Mouse (Mus musculus) c-Kit-positive CD71-positive TER-119-positive erythroid progenitor cells, embryonic 14.5 days (primary cell): ENCODE results near the gene Dnajc4.
A peak's percentile ranks its signal among the peaks of the same experiment; 100 is the strongest.

Experiments used
- DNase-seq: peaks from one replicate; pipeline ENCODE4 v3.0.0-alpha.2; 2013; ENCODE audit warnings: low spot score

Dnajc4 gene

DNA sequence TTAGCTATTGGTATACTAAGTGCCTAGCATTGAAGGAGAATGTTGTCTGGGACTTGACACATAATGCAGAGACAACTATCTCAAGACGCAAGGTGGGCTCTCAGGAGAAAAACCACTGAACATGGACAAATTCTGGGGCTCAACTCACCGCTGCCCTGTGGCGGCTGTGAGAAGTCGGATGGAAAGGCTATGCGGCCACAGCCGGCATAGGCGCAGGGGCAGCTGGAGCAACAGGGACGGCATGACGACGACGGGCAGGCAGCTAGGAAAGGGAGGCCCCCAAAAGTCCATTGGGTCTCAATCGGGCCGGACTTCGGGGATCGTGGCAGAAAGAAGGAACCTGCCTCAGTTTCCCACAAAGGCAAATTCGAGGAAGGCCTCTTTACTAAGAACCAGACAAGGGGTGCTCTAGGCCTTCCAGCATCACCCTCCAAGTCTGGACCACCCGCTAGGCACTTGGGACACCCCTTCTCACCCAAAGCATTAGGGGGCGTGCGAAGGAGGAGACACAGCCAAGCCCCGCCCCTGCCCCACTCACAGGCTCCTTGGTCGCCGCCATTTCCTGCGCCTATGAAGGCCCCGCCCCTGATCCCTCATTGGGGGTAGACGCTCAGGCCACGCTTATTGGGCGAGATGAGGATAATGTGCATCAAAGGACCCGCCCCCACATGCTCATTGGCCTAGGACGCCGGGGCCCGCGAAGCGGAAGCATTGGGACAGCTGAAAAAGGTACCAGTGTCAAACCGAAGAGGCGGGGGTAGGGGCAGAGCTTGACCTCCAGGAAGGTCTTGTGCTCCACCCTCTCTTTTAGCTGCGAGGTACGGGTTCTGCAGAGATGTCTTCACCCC, at the start of gene Dnajc4:
Dnajc4 (minus strand) TSS at position 562 of the 848 bp plus-strand sequence.
- DNase-seq: peak; percentile 98

DNA sequence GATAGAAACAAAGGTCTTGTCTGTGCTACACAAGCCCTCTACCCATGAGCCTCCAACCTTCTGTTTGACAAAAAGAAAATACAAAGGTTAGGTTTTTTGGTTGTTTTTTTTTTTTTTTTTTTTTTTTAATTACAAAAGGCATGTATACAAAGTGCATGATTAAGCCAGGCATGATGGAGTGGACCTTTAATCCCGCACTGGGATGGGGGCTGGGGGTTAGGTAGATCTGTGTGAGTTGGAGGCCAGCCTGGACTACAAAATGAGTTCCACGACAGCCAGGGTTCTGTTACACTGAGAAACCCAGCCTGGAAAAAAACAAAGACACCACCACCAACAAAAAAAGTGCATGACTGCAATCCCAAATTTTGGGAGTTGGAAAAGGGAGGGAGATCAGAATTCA, 48.8 kb upstream of the Dnajc4 start:
- no peak for DNase-seq

DNA sequence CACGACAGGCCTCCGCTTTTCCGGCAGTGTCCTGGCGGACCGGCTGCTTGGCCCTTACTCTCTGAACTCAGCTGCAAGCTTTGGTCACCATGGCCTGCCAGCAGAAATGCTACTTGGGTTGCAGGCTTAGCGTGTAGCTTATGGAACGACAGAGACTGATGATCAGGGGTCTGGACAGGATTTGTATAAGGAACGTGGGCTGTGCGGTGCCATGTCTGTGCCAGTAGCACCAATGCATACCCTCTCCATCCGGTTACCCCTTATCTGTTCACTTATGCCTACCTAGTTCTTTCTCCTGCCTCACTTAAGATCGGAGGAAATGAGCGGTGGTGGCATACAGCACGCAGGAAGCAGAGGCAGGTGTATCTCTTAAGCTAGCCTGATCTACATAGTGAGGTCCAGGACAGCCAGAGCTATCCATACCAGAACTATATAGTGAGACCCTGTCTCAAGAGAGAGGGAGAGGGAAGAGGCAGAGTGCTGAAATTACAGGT, 48.3 kb upstream of the Dnajc4 start:
- no peak for DNase-seq

- DNase-seq: peak; percentile 100
These were observed 47.7 kb upstream of the Dnajc4 start, which contains the start of gene Stip1 for GRCm38 (mm10) chr19:7039841-7040636. Gene Stip1, minus strand, starts transcription at chr19:7039967.

- DNase-seq: peak; percentile 62
These were observed 46.8 kb upstream of the Dnajc4 start for GRCm38 (mm10) chr19:7039088-7039720.

GRCm38 (mm10) chr19:7034006-7034405, 41.6 kb upstream of the Dnajc4 start:
- no peak for DNase-seq

GRCm38 (mm10) chr19:7029531-7029930, 37.2 kb upstream of the Dnajc4 start:
- DNase-seq: no peak

DNA sequence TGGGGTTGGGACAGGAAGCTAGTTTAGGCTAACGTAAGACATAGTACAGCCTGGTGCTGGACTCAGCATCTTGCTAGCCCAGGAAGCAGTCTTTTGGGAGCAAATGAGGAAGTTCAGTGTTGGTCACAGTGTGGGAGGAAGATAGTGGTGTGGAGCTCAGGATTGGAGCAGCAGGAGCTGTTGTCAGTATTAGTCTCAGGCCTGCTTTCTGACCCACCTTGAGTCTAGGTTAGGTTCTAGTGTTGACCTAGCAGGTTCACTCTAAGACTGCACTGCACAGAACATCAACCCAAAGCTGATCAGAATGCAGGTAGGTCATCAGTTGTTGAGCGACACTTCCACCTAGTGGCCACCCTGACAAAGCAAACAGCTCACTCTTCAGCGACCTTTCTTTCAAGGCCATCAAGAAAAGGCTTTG, 27.9 kb upstream of the Dnajc4 start:
- DNase-seq: peak; percentile 71

DNA sequence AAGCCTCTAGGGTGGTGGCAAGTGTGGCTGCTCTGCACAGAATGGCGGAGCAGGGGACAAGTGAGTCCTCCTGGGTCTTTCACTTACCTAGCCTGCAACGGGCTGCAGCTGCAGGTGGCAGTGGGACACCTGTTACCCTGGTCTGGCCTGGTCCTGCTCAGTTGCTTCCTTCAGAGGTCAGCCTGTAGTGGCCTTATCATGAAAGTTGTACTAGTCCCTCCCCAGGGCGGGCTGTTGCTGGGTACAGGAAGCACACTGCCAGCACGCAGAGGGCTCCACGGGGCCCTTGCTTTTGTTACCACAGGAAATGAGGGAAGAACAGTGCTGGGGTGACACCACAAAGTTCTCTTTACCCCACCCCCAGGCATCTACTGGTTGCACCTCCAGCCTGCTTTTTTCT, 26.8 kb upstream of the Dnajc4 start, which contains the start of gene Fermt3:
Fermt3 (minus strand) TSS at position 279 of the 400 bp plus-strand sequence.
- DNase-seq: peak; percentile 74

DNA sequence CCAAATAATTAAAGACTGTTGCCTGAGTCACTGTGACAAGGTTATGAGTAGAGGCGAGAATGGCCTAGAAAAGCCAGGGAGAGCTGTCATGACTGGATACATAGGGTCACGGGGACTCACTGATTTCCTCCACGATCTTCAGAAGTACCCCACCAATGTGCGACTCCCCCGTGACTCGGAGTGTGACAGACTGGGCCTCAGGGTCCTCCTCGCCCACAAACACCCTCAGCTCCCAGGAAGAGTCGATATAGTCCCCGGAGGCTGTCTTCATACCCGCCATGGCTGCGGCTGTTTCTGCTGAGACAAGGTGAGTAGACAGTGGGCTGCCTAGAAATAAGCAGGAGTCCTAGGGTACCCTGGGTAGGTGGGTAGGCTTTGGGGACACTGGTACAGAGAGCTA, 26.2 kb upstream of the Dnajc4 start:
- no peak for DNase-seq

GRCm38 (mm10) chr19:7017541-7018457, 25.4 kb upstream of the Dnajc4 start:
- DNase-seq: peak; percentile 83

- no peak for DNase-seq
These were observed 22.2 kb upstream of the Dnajc4 start for GRCm38 (mm10) chr19:7014481-7015135.

GRCm38 (mm10) chr19:7013984-7014383, 21.6 kb upstream of the Dnajc4 start:
- no peak for DNase-seq

DNA sequence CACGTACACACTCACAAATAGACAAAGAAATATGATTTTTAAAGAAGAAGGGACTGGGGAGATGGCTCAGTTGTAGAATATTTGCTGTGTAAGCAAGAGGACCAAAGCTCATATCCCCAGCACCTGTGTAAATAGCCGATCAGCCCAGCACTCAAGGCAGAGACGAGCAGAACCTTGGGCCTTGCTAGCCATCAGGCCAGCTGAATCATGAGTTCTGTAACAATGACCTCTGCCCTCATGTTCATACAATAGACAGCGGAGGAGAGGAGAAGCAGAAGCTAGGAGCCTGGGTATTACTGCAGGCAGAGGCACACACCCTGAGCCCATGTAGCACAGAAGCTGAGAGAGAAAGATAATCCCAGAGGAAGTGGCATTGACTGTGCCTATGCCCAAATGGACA, 20.1 kb upstream of the Dnajc4 start:
- DNase-seq: no peak

DNA sequence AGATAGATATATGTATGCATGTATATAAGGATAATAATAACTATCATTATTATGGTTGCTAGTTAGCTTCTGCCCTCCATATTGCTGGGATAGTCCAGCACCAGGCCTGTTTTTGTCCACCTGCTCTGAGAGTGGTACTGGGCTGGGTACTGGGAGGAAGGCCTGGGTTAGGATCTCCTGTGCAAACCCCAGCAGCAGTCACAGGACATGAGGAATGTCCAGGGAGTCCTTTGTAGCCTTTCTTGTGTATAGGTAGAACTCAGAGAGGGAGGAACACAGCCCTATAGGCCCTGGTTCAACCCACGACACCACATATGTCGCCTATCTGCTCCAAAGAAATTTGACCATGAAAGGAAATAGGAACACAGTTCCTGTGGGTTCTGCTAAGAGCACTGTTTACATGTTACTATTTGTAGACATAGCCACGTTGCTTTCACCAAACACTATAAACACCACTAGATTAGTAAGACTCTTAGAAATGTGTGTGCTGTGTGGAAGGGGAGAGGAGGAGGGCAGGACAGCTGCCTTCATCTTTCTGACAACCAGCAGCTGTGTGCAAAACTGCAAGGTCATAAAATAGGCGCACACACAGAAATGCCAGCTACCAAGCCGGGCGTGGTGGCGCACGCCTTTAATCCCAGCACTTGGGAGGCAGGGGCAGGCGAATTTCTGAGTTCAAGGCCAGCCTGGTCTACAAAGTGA, 14.7 kb upstream of the Dnajc4 start:
- DNase-seq: no peak

DNA sequence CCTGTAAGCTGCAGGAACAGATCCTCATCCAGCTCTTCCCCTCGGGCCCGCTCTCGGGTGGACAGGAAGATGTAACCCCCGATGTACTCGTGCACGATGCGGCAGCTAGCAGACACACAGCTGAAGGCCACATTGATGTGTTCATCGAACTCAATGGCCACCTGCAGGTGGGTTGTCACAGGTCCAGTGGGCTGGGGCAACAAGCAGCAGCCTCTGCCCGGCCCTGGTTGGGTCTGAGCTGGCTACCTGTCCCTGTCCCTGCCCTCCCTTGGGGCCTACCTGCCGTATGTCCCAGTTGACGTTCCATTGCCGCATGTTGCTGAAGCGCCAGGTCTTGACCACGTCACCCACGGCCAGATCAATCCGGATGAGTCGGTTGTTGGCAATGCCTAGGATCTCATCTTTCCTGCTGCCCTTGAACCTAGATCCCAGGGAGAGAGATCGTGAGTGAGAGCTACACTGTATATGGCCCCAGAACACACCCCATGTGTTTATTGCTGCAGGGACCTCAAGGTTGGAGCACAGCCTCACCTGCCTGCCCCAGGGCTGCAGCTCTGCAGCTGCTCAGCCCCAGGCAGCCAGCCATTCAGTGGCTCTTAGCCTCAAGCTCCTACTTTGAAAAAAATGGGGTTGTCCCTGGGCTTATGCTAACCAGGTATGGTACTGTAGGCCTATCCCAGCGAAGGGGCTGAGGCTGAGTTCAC, 7.1 kb upstream of the Dnajc4 start:
- no peak for DNase-seq

GRCm38 (mm10) chr19:6997721-6998290, 5.4 kb upstream of the Dnajc4 start:
- no peak for DNase-seq

DNA sequence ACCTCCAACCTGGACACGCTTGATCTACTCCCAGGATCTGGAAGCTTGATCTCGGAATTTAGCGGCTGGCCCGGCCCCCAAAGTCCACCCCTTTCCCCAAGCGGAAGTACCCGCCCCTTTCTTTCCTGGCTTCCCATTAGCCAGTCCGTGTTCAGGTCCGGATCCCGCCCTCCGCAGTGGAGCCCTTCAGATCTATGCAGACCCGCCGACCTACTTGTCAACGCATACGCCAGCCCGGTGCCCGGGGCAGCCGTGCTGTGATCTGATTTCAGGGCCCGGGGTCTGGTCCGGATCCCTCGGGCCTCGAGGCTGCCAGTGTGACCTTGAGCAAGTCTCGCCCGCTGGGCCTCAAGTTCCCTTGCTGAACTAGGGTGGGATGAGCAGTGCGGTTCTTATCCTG, 3.6 kb upstream of the Dnajc4 start, which contains the start of the genes Nudt22 and Trpt1:
Nudt22 (minus strand) TSS at position 112 of the 400 bp plus-strand sequence.
Trpt1 (plus strand) TSS at position 126 of the 400 bp plus-strand sequence.
- peak; percentile 80 for DNase-seq
